Mouse (Mus musculus): ENCODE results near the gene Fcor.

Gene Fcor

GRCm38 (mm10) chr8:3674671-3675070 lies 2.5 kb upstream of the Fcor start:
- no peak for DNase-seq (ENCODE audit: low spot score in 2 of 2)

- no peak for DNase-seq (ENCODE audit: low spot score in 2 of 2)
Observed at GRCm38 (mm10) chr8:3670388-3670787, 1.8 kb downstream of the Fcor start.

- DNase-seq (ENCODE audit: low spot score in 2 of 2) = no peak
Observed at GRCm38 (mm10) chr8:3665507-3665906, 6.7 kb downstream of the Fcor start, which contains the start of gene Mcemp1. TSS of gene Mcemp1 (plus strand) at chr8:3665754.

- DNase-seq (ENCODE audit: low spot score in 2 of 2) = no peak
Observed at GRCm38 (mm10) chr8:3664405-3664804, 7.8 kb downstream of the Fcor start.

GRCm38 (mm10) chr8:3660889-3661288 lies 11.3 kb downstream of the Fcor start:
- DNase-seq (ENCODE audit: low spot score in 2 of 2) = no peak

- DNase-seq (ENCODE audit: low spot score in 2 of 2) = no peak
Observed at GRCm38 (mm10) chr8:3656725-3657381, 15.3 kb downstream of the Fcor start.

- DNase-seq (ENCODE audit: low spot score in 2 of 2) = peak in 1 of 2 experiments; percentile 47
Observed at GRCm38 (mm10) chr8:3655526-3655925, 16.6 kb downstream of the Fcor start, which contains the start of gene Retn. TSS of gene Retn (plus strand) at chr8:3655770.

GRCm38 (mm10) chr8:3654726-3655508 lies 17.2 kb downstream of the Fcor start:
- no peak for DNase-seq (ENCODE audit: low spot score in 2 of 2)

- DNase-seq (ENCODE audit: low spot score in 2 of 2) = no peak
Observed at GRCm38 (mm10) chr8:3652845-3653244, 19.3 kb downstream of the Fcor start.

GRCm38 (mm10) chr8:3648990-3649389 lies 23.2 kb downstream of the Fcor start:
- DNase-seq (ENCODE audit: low spot score in 2 of 2) = no peak

GRCm38 (mm10) chr8:3648268-3648667 lies 23.9 kb downstream of the Fcor start:
- DNase-seq (ENCODE audit: low spot score in 2 of 2) = no peak

GRCm38 (mm10) chr8:3647561-3647960 lies 24.6 kb downstream of the Fcor start:
- DNase-seq (ENCODE audit: low spot score in 2 of 2) = no peak

GRCm38 (mm10) chr8:3646824-3647531 lies 25.2 kb downstream of the Fcor start:
- no peak for DNase-seq (ENCODE audit: low spot score in 2 of 2)

GRCm38 (mm10) chr8:3645804-3646203 lies 26.4 kb downstream of the Fcor start:
- peak; percentile 29 to 77 for DNase-seq (ENCODE audit: low spot score in 2 of 2)

- DNase-seq (ENCODE audit: low spot score in 2 of 2) = no peak
Observed at GRCm38 (mm10) chr8:3631478-3631875, 40.7 kb downstream of the Fcor start.

GRCm38 (mm10) chr8:3630647-3631477 lies 41.3 kb downstream of the Fcor start, which contains the start of gene Stxbp2:
TSS of gene Stxbp2 (plus strand) at chr8:3630955.
- DNase-seq (ENCODE audit: low spot score in 2 of 2) = peak; percentile 68 to 84

- DNase-seq (ENCODE audit: low spot score in 2 of 2) = no peak
Observed at GRCm38 (mm10) chr8:3628014-3628413, 44.1 kb downstream of the Fcor start.

- no peak for DNase-seq (ENCODE audit: low spot score in 2 of 2)
Observed at GRCm38 (mm10) chr8:3626971-3627370, 45.2 kb downstream of the Fcor start.

- no peak for DNase-seq (ENCODE audit: low spot score in 2 of 2)
Observed at GRCm38 (mm10) chr8:3625445-3625844, 46.7 kb downstream of the Fcor start, which contains the start of gene Pcp2. TSS of gene Pcp2 (minus strand) at chr8:3625545.

GRCm38 (mm10) chr8:3622119-3622518 lies 50.0 kb downstream of the Fcor start:
- no peak for DNase-seq (ENCODE audit: low spot score in 2 of 2)
